Mouse (Mus musculus) CH12.LX (cell line): Measurements from ENCODE around the gene Cdk5.

Experiments
- CTCF ChIP-seq, 2 experiments: IDR thresholded peaks in 1 of 2; conservative IDR thresholded peaks in 1 of 2; 2 replicates each; pipeline ENCODE4 v1.5.1; 2011 to 2012; ENCODE audit warnings: low read depth in 2 of 2, low read length in 2 of 2, improper control_type of control experiment in 1 of 2, inconsistent platforms in 1 of 2, mild to moderate bottlenecking in 1 of 2, moderate library complexity in 1 of 2
- E2F4 ChIP-seq: IDR thresholded peaks from 2 replicates; pipeline ENCODE4 v1.6.1; 2011; ENCODE audit warnings: low read depth, low read length, improper control_type of control experiment; ENCODE audit not compliant: insufficient replicate concordance
- EP300 ChIP-seq: IDR thresholded peaks from 2 replicates; pipeline ENCODE4 v1.6.1; 2011; ENCODE audit warnings: low read length, improper control_type of control experiment
- MXI1 ChIP-seq: IDR thresholded peaks from 2 replicates; pipeline ENCODE4 v1.6.1; 2011; ENCODE audit warnings: mild to moderate bottlenecking, low read depth, low read length, improper control_type of control experiment
- POLR2A ChIP-seq: IDR thresholded peaks from 2 replicates; pipeline ENCODE4 v1.6.1; 2011; ENCODE audit warnings: low read depth, mild to moderate bottlenecking, improper control_type of control experiment, low read length
- POLR2AphosphoS2 ChIP-seq: IDR thresholded peaks from 2 replicates; pipeline ENCODE4 v1.6.1; 2011; ENCODE audit warnings: low read depth, low read length, improper control_type of control experiment
- RAD21 ChIP-seq: IDR thresholded peaks from 2 replicates; pipeline ENCODE4 v1.6.1; 2011; ENCODE audit warnings: low read depth, mild to moderate bottlenecking, low read length, improper control_type of control experiment, moderate library complexity
- USF1 ChIP-seq: IDR thresholded peaks from 2 replicates; pipeline ENCODE4 v1.6.1; 2014; ENCODE audit warnings: low read depth, mild to moderate bottlenecking, inconsistent platforms, low read length, improper control_type of control experiment
- USF2 ChIP-seq: conservative IDR thresholded peaks from 2 replicates; pipeline ENCODE4 v1.6.1; 2011; ENCODE audit warnings: low read depth, low read length, improper control_type of control experiment

DNA sequence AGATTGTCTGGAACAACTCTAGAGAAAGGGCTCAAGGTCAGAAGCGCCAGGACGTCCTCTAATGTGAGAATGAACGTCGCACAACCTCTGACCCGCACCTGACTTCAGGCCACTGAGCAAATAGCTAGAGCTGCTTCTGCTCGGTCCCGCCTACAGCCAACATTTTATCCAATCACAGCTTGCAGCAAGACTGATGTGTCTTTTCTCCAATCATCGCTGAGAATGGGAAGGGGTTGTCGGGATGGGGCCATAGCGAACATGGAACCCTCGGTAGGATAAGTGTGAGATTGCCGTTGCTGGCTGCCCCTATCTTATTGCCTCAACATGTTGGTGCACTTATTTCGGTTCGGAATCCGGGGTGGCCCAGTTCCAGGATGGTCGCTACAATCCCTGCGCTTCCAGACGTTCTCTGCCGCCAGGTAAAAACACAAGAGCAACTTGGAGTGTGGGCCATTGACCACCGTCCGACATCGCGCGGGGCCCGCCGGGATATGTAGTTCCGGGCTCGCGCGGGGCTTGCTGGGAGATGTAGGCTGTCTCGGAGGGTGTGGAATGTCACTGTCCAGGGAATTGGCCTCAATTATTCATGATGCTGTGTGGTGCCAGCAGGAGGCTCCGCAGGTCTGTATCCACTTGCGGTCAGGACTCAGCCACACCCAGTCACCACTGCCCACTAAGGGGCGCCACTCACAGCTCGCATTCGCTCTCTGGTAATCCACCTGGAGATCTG is 29.0 kb downstream of the Cdk5 start:
- TF ChIP-seq CTCF (conservative IDR thresholded peaks at IDR 0.05 in 1 of 2, IDR thresholded peaks at IDR 0.05 in 1 of 2; ENCODE audit: low read depth in 2 of 2, low read length in 2 of 2) = peak in 1 of 2 experiments; percentile 94; a peak in 3 of 4 replicates
- TF ChIP-seq POLR2A = peak; percentile 90
- TF ChIP-seq POLR2AphosphoS2 = peak; percentile 68; the same call in 1 of the 2 replicates
- peak; percentile 27 for TF ChIP-seq MXI1
- no peak for TF ChIP-seq EP300
- peak; percentile 40 for TF ChIP-seq RAD21
- TF ChIP-seq E2F4 = no peak
- peak; percentile 37 for TF ChIP-seq USF1
- TF ChIP-seq USF2 = 0 out of 2 replicates have a peak, but pooled peaks have one; percentile 11
